Mouse (Mus musculus): Measurements from ENCODE around the gene Tvp23b.

DNA sequence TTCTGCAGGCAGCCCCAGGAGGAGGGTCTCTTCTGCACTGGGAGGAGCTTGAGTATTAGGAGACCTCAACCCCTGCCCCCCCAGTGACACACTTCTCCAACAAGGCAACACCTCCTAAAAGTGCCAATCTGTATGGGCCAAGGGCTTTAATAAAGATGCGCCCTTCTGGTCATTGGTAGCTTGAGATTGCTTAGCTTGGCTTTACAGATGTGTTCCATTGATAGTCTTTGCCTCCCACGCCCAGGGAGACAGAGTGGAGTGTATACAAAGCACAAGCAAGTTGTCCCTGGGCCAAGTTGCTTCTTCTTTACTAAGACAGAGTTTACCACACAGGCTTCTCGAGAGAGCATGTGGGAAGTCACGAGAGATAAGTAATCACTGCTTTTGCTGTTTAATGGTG lies 51.3 kb downstream of the Tvp23b start:
- TF ChIP-seq CTCF (IDR thresholded peaks at IDR 0.05; ENCODE audit: low read depth) = no peak
- TF ChIP-seq EP300 (IDR thresholded peaks at IDR 0.05; ENCODE audit: low read depth) = no peak

All from liver, postnatal 0 days (tissue).